Mouse (Mus musculus) testis, adult 2 months (tissue): ENCODE measurements around the gene Hils1. TPM values are rescaled to one million over a fixed set of nuclear protein-coding genes. Genes with fewer than 3 reads are reported as not detected.

ENCODE experiments used
- H3K27ac ChIP-seq: fragments of 200-500 bp; 2 replicates; pipeline ENCODE4 v1.5.1; 2012; ENCODE audit warnings: low read depth, low read length; ENCODE audit not compliant: control insufficient read depth, insufficient read depth
- H3K27me3 ChIP-seq: fragments of 200-500 bp; 2 replicates; pipeline ENCODE4 v1.6.1; 2012; ENCODE audit warnings: mild to moderate bottlenecking, low read length, moderate library complexity; ENCODE audit not compliant: control insufficient read depth, insufficient read depth
- H3K36me3 ChIP-seq: fragments of 200-500 bp; 2 replicates; pipeline ENCODE4 v1.6.1; 2012; ENCODE audit warnings: mild to moderate bottlenecking, low read length; ENCODE audit not compliant: control insufficient read depth, insufficient read depth
- H3K4me1 ChIP-seq: fragments of 200-500 bp; 2 replicates; pipeline ENCODE4 v1.6.1; 2012; ENCODE audit warnings: low read length; ENCODE audit not compliant: control insufficient read depth, insufficient read depth
- H3K4me3 ChIP-seq: fragments of 200-500 bp; 2 replicates; pipeline ENCODE4 v1.5.1; 2012; ENCODE audit warnings: low read depth, mild to moderate bottlenecking, low read length, moderate library complexity, mixed read lengths; ENCODE audit not compliant: control insufficient read depth
- CTCF ChIP-seq: fragments of 200-500 bp; IDR thresholded peaks from 2 replicates; pipeline ENCODE4 v1.5.1; 2012; ENCODE audit warnings: low read depth, mild to moderate bottlenecking, inconsistent platforms, low read length, moderate library complexity; ENCODE audit not compliant: control insufficient read depth, insufficient read depth, insufficient replicate concordance
- POLR2A ChIP-seq: fragments of 200-500 bp; IDR thresholded peaks from 2 replicates; pipeline ENCODE4 v1.6.1; 2012; ENCODE audit warnings: low read depth, mild to moderate bottlenecking, inconsistent platforms, low read length, moderate library complexity; ENCODE audit not compliant: control insufficient read depth
- polyA plus RNA-seq: library from polyadenylated mRNA; depleted of rRNA; stranded (reverse); fragments of >200 nt; gene quantifications from 2 replicates; pipeline ENCODE4 v1.2.3, GENCODE M21; 2012

Hils1 gene
- polyA plus RNA-seq, 1 experiment: 1,028 TPM

DNA sequence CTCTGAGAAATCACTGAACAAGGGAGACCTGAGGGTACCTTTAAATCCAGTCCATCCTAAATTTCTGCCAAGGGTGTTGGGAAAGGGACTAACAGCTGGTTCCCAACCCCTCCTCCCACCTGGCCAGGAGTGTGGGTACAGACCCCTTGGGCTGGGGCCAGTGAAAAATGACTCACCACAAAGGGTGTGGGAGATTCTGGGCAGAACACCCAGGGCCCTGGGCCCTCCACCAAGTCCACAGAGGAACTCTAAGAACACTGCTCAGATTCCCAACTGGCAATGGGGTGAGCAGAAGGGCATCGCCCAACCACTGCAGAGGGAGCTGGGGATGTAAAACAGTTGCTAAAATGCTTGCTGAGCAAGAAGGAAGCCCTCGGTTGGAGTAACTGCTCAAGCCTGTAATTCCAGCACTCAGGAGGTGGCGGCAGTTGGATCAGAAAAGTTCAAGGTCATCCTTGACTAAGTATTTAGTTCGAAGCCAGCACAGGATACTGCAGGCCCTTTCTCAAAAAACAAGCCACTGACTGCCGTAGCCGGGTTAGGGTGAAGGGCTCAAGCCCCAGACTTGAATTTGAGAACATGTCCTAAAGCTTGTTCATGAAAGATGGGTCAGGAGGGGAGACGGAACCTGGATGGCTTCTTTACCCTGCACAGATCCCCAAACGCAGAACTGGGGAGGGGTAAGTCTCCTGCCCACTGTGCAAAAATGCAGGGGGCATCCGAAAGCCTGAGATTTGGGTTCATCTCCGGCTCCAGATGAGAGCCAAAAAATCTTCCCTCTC, 21.6 kb downstream of the Hils1 start:
- Histone ChIP-seq H3K4me3 (peak overlapping the region; percentile 89), H3K4me1 (peaks cover 36% of the 10 kb centered on the region), H3K27me3 (no peaks in the 10 kb centered on the region), H3K27ac (peak overlapping the region; percentile 86), H3K36me3 (no peaks in the 10 kb centered on the region)
- TF ChIP-seq CTCF (no peak), POLR2A (no peak)

DNA sequence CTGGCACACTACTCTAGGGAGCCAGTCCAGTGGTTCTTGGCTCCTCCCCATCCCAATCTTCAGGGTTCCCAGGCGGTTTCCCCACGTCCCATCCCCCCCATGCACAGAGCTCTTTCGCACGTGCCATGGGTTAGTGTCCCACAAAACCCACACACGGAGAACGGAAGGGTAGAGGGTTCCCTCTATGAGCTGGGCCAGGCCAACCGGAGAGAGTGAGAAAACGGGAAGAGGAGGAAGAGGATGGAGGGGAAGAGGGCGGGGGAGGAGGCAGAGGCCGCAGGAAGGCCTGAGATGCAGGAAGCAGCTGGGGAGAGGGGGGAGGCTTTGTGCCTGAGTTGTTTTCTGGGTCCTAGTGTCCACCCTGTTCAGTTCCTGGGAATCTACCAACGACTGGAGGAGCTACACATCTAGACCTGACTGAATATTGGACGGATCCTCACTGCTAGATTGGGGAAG, 22.2 kb downstream of the Hils1 start:
- Histone ChIP-seq H3K4me3 (peak overlapping the region; percentile 89), H3K4me1 (peaks cover 40% of the 10 kb centered on the region), H3K27ac (peak overlapping the region; percentile 86), H3K27me3 (no peaks in the 10 kb centered on the region), H3K36me3 (no peaks in the 10 kb centered on the region)
- TF ChIP-seq POLR2A (no peak), CTCF (no peak)

DNA sequence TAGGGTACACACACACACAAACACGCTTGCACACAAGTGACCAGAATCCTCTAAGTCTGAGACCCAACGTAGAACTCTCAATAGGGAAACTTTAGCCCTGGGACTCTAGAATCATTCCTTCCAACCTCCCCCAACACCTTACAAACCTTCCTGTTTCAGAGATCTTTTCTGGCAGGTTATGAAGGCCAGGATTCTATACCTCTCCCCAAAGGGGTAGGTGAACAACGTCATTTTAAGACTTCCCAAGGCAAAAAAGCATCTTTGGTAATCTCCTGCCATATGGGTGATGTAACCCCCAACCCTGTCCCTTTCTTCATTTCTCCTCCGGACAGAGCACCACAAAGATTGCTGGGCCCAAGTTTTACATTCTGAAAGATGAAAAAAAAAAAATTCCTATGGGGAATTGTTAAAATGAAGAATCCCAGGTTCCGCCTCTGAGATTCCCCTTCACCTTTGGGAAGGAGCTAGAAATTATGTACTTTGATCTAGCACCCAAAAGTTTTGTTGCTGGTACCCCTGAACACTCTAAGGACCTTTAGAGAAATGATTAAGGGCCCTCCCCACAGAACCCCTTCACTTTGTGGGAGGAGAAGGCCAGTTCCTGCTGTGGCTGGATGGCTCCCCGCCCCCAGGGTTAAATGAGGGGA, 22.8 kb downstream of the Hils1 start:
- no peak for TF ChIP-seq CTCF
- TF ChIP-seq POLR2A: no peak
- H3K27me3 ChIP-seq: no peaks in the 10 kb centered on the region
- H3K4me3 ChIP-seq: peak overlapping the region; percentile 89
- H3K4me1 ChIP-seq: peaks cover 44% of the 10 kb centered on the region
- H3K27ac ChIP-seq: peak overlapping the region; percentile 68
- H3K36me3 ChIP-seq: no peaks in the 10 kb centered on the region

DNA sequence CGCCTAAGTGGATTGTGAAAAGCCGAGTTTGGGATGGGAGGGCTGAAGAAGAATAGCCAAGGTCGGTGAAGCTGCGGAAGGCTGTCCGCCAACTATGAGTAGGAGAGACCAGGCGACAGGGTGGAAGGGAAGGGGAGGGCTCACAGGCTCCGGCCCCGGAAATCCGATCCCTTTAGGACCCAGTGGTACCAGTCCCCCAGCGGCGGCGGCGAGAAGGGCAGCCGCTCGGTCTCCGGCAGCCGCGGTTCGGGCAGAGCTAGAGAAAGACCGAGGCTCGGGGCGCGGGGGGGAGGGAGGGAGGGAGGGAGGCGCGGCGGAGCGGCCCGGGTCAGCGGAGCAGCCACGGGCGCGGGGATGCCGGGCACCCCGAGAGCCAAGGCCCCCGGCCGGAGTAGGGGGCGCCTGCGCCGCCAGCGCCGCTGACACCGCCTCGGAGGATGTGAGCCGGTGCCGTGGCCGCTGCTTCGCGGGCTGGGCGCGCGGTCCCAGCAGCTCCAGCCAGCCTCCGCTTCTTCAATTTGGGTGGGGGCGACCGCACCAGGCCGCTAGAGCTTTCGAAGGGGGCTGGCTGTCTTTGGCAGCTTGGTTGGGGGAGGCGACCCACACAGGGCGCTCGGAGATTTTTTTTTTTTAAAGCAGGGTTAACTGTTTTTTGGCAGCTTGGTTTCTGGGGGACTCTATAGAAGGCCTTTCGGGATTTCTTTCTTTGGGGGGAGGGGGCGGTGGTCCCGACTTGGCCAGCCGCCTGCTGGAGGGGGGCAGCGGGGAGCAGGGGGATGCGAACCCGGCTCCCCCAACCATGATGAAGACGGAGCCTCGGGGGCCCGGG, 23.6 kb downstream of the Hils1 start, which contains the start of gene Ppp1r9b:
Gene Ppp1r9b (plus strand): TSS at position 287 of the 829 bp plus-strand sequence.
- peak within 1 kb of the TSS; percentile 68 for H3K27ac ChIP-seq
- peaks cover 44% of the 10 kb centered on the region for H3K4me1 ChIP-seq
- peak within 1 kb of the TSS; percentile 89 for H3K4me3 ChIP-seq
- no peaks in the 10 kb centered on the region for H3K36me3 ChIP-seq
- no peaks in the 10 kb centered on the region for H3K27me3 ChIP-seq
- TF ChIP-seq POLR2A: no peak
- TF ChIP-seq CTCF: peak; percentile 52; the same call in 1 of the 2 replicates

DNA sequence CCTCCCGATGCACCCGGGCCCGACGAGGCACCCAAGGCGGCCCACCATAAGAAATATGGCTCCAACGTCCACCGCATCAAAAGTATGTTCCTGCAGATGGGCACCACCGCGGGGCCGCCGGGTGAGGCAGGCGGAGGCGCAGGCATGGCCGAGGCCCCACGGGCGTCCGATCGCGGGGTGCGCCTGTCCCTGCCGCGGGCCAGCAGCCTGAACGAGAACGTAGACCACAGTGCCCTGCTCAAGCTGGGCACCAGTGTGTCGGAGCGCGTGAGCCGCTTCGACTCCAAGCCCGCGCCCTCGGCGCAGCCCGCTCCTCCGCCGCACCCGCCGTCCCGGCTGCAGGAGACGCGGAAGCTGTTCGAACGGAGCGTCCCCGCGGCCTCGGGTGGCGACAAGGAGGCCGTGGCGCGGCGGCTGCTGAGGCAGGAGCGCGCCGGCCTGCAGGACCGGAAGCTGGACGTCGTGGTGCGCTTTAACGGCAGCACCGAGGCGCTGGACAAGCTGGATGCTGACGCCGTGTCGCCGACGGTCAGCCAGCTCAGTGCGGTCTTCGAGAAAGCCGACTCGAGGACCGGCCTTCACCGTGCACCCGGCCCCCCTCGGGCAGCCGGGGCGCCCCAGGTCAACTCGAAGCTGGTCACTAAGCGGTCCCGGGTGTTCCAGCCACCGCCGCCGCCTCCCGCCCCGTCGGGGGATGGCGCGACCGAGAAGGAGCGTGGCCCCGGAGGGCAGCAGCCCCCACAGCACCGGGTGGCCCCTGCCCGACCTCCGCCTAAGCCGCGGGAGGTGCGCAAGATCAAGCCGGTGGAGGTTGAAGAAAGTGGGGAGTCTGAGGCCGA, 24.5 kb downstream of the Hils1 start:
- H3K4me3 ChIP-seq: peak overlapping the region; percentile 89
- H3K27ac ChIP-seq: peak overlapping the region; percentile 30
- TF ChIP-seq POLR2A (0 out of 2 replicates have a peak, but pooled peaks have one; percentile 32), CTCF (no peak)
- H3K4me1 ChIP-seq: peaks cover 44% of the 10 kb centered on the region
- H3K27me3 ChIP-seq: no peaks in the 10 kb centered on the region
- no peaks in the 10 kb centered on the region for H3K36me3 ChIP-seq

DNA sequence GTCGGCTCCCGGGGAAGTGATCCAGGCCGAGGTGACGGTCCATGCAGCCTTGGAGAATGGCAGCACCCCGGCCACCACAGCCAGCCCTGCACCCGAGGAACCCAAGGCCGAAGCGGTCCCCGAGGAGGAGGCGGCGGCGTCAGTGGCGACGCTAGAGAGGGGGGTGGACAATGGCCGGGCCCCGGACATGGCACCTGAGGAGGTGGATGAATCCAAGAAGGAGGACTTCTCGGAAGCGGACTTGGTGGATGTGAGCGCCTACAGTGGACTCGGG, 25.0 kb downstream of the Hils1 start:
- TF ChIP-seq POLR2A: no peak
- no peak for TF ChIP-seq CTCF
- Histone ChIP-seq H3K27ac (peak overlapping the region; percentile 30; the same call in 1 of the 2 replicates), H3K4me3 (peak overlapping the region; percentile 89), H3K4me1 (peaks cover 44% of the 10 kb centered on the region), H3K27me3 (no peaks in the 10 kb centered on the region), H3K36me3 (no peaks in the 10 kb centered on the region)
